Mouse (Mus musculus): ENCODE results near the gene Il2.

Gene Il2

GRCm38 (mm10) chr3:37125655-37126054, at the start of gene Il2:
Gene Il2 (minus strand): TSS chr3:37125959.
- DNase-seq: no peak

- DNase-seq: no peak
Measured at GRCm38 (mm10) chr3:37174711-37175572, 49.2 kb upstream of the Il2 start.

- no peak for DNase-seq
Measured at GRCm38 (mm10) chr3:37173285-37173684, 47.5 kb upstream of the Il2 start.

- DNase-seq: no peak
Measured at GRCm38 (mm10) chr3:37169283-37169682, 43.5 kb upstream of the Il2 start.

GRCm38 (mm10) chr3:37161096-37161495, 35.3 kb upstream of the Il2 start:
- no peak for DNase-seq

GRCm38 (mm10) chr3:37158246-37158645, 32.5 kb upstream of the Il2 start:
- DNase-seq: no peak

- no peak for DNase-seq
Measured at GRCm38 (mm10) chr3:37157082-37157481, 31.3 kb upstream of the Il2 start.

- DNase-seq: no peak
Measured at GRCm38 (mm10) chr3:37154396-37154795, 28.6 kb upstream of the Il2 start.

GRCm38 (mm10) chr3:37153004-37153403, 27.2 kb upstream of the Il2 start:
- DNase-seq: no peak

- DNase-seq: no peak
Measured at GRCm38 (mm10) chr3:37152274-37152673, 26.5 kb upstream of the Il2 start.

- no peak for DNase-seq
Measured at GRCm38 (mm10) chr3:37146810-37147209, 21.1 kb upstream of the Il2 start.

GRCm38 (mm10) chr3:37146406-37146805, 20.6 kb upstream of the Il2 start:
- no peak for DNase-seq

GRCm38 (mm10) chr3:37144979-37145378, 19.2 kb upstream of the Il2 start:
- no peak for DNase-seq

GRCm38 (mm10) chr3:37141827-37142226, 16.1 kb upstream of the Il2 start:
- DNase-seq: no peak

- no peak for DNase-seq
Measured at GRCm38 (mm10) chr3:37140168-37140906, 14.6 kb upstream of the Il2 start.

- DNase-seq: no peak
Measured at GRCm38 (mm10) chr3:37139192-37139591, 13.4 kb upstream of the Il2 start.

GRCm38 (mm10) chr3:37137231-37137630, 11.5 kb upstream of the Il2 start:
- DNase-seq: no peak

- no peak for DNase-seq
Measured at GRCm38 (mm10) chr3:37129063-37129462, 3.3 kb upstream of the Il2 start.

- DNase-seq: no peak
Measured at GRCm38 (mm10) chr3:37128269-37128668, 2.5 kb upstream of the Il2 start.

- no peak for DNase-seq
Measured at GRCm38 (mm10) chr3:37126162-37126561, 403 bp upstream of the Il2 start.

- no peak for DNase-seq
Measured at GRCm38 (mm10) chr3:37090721-37091120, 35.0 kb downstream of the Il2 start.

GRCm38 (mm10) chr3:37084860-37085259, 40.9 kb downstream of the Il2 start:
- no peak for DNase-seq

- no peak for DNase-seq
Measured at GRCm38 (mm10) chr3:37073211-37073610, 52.5 kb downstream of the Il2 start.

All from cerebellum, adult 9-10 months (tissue).